Mouse (Mus musculus) limb, embryonic 10.5 days (tissue): ENCODE results near the gene Gm45213. TPM values are rescaled to one million over a fixed set of nuclear protein-coding genes. Genes with fewer than 3 reads are reported as not detected.

ENCODE experiments used
- DNase-seq: peaks from one replicate; pipeline ENCODE4 v3.0.0-alpha.2; 2017; ENCODE audit warnings: low spot score
- H3K27ac ChIP-seq: fragments of 300-500 bp; sonication (generic); 2 replicates; pipeline ENCODE4 v1.5.1; 2016; ENCODE audit warnings: mild to moderate bottlenecking
- H3K27me3 ChIP-seq: fragments of 300-500 bp; sonication (generic); 2 replicates; pipeline ENCODE4 v1.6.1; 2016; ENCODE audit warnings: low read depth, mild to moderate bottlenecking; ENCODE audit not compliant: poor library complexity, severe bottlenecking
- H3K36me3 ChIP-seq: fragments of 300-500 bp; sonication (generic); 2 replicates; pipeline ENCODE4 v1.6.1; 2016; ENCODE audit warnings: mild to moderate bottlenecking, moderate library complexity
- H3K4me1 ChIP-seq: fragments of 300-500 bp; sonication (generic); 2 replicates; pipeline ENCODE4 v1.6.1; 2016
- H3K4me3 ChIP-seq: fragments of 300-500 bp; sonication (generic); 2 replicates; pipeline ENCODE4 v1.5.1; 2016; ENCODE audit warnings: mild to moderate bottlenecking, moderate library complexity
- H3K9me3 ChIP-seq: fragments of 300-500 bp; sonication (generic); replicated peaks from 2 replicates; pipeline ENCODE4 v1.6.1; 2016; ENCODE audit warnings: mild to moderate bottlenecking
- WGBS: fragments of 180-500 bp; shearing (Covaris S2); methylation state at CpG from one replicate; pipeline ENCODE4 v1.1.7; 2016; 5-methylcytosine and 5-hydroxymethylcytosine counted together
- polyA plus RNA-seq: library from polyadenylated mRNA; unstranded; fragments of >200 nt; fragmentation: Nextera tagmentation; extraction: Ambion mirVana; gene quantifications from 2 replicates; pipeline ENCODE4 v1.2.1, GENCODE M21; 2016

Gene Gm45213
- not detected in 2 replicates for polyA plus RNA-seq

DNA sequence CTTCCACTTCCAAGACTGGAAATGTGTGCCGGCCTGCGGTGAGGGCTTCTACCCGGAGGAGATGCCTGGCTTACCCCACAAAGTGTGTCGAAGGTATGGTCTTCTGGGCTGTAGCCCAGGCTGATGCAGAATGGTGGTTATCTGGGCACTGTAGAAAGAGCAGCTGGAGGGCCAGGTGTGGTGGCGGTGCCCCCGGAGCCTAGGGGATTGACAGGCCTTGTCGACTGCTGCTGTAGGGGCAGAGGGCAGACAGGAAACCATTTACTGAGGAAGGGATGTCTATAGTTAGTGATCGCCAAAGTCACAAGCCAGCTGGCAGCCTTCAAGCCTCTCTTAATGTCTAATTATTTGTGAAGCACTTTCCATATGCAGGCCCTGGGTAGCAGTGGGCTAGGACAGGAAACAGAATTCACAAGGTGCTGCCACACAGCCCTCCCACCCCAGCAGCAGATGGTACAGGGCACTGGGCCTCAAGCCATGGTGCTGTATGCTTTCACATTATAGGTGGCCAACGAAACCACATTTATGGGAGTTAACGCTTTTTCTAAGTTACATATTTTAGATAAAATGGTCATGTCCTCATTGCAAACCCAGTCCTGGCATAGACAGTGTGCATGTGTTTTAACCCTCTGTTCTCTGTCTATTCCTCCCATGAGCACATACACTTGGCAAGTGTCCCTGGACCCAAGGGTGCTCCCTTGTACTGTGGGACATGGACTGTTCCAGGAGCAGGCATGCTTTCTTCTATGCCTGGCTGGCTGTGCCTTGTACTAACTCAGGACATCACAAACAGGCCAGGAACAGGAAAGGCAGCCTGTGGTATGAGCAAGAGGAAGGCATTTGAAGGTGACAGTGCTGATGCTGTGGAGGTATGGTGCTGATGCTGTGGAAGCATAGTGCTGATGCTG is at the start of gene Gm45213:
Gm45213 (plus strand) TSS at position 51 of the 908 bp plus-strand sequence.
- H3K27me3 ChIP-seq = peaks cover 4% of the 10 kb centered on the region; the same call in 1 of the 2 replicates
- no peak within 1 kb of the TSS for H3K4me3 ChIP-seq
- DNase-seq = no peak
- WGBS = 80% methylated on average over 10 of the region's 10 CpGs
- H3K4me1 ChIP-seq = peaks cover 84% of the 10 kb centered on the region
- H3K9me3 ChIP-seq = no peaks in the 10 kb centered on the region
- peak within 1 kb of the TSS; percentile 63 for H3K27ac ChIP-seq
- no peaks in the 10 kb centered on the region for H3K36me3 ChIP-seq

DNA sequence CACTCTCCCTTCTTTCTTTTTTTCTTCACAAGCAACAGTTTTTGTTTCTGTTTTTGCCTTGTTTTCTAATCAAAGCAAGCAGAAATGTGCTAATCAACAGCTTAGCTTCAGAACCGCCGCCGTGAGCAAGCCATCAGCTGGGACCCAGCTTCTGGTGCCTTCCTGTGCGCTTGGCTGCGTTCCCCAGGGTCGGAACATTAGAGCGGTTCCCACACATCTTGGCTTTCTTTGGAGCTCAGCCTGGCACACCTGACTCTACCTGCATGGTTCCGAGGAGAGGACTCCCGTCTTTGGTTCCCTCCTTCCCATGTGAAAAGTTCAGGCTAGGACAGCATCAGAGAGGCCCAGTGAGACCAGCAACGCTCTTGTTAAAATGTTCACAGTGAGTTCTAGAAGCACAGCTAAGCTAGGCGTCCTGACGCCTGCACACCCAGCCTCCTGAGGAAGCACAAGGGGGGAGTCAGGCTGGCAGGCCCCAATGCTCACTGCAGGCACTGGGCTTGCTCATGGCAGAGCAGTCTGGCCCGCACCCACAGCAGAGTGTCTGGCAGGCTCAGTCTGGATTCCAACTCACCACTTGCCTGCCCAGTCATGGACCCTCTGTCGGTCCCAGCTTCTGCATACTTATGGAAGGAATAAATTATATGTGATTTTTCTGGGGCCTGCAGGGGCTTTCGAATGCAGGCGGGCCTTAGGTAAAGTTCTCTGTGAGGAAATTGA is 42.2 kb upstream of the Gm45213 start:
- 90% methylated on average over 16 of the region's 16 CpGs for WGBS
- no peaks in the 10 kb centered on the region for H3K27me3 ChIP-seq
- no peak overlapping the region for H3K4me3 ChIP-seq
- H3K27ac ChIP-seq = no peak overlapping the region
- H3K9me3 ChIP-seq = no peaks in the 10 kb centered on the region
- H3K4me1 ChIP-seq = peaks cover 14% of the 10 kb centered on the region
- DNase-seq = no peak
- no peaks in the 10 kb centered on the region for H3K36me3 ChIP-seq

DNA sequence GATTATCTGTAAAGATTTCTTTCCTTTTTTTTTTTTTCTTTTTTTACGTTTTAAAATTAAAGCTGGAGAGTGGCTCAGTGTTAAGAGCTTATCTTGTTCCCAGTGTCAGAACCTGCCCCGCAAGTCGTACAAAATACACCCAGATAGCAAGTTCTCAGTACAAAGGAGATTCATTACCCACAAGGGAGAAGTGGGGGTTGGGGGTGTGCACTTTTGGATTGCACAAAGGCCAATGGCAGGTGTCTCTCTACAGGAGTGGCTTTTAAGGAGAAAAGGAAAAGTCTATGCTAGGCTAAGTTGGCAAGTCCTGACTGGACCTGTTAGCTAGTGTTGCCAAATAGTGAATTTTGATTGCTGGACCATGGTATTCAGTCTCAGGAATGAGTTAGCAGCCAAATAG is 41.6 kb upstream of the Gm45213 start:
- H3K27me3 ChIP-seq = no peaks in the 10 kb centered on the region
- no peak for DNase-seq
- H3K4me1 ChIP-seq = peaks cover 14% of the 10 kb centered on the region
- H3K4me3 ChIP-seq = no peak overlapping the region
- H3K36me3 ChIP-seq = no peaks in the 10 kb centered on the region
- no peaks in the 10 kb centered on the region for H3K9me3 ChIP-seq
- 81% methylated on average over 3 of the region's 3 CpGs for WGBS
- H3K27ac ChIP-seq = no peak overlapping the region

DNA sequence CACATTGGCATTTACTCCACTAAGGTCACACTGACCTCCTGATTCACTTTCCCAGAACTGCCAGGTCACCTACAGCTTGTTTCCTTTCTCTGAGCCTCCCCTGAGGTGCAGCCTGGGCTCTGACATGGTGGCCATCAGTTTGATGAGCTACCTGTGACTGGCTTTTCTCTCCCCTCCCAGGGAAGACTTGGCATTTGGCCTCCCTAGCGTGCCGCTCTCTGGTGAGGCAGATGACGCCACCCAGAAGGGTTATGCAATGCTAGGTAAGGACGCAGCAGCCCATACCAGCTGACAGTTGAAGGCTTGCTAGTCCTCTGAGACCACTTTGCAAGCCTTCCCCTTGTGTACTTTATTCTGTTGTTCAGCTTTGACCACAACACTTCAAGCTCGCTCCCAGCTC is 40.0 kb upstream of the Gm45213 start:
- DNase-seq = no peak
- peak overlapping the region; percentile 46 for H3K27ac ChIP-seq
- H3K27me3 ChIP-seq = no peaks in the 10 kb centered on the region
- H3K4me1 ChIP-seq = peaks cover 14% of the 10 kb centered on the region
- no peaks in the 10 kb centered on the region for H3K36me3 ChIP-seq
- 94% methylated on average over 5 of the region's 5 CpGs for WGBS
- H3K9me3 ChIP-seq = no peaks in the 10 kb centered on the region
- H3K4me3 ChIP-seq = no peak overlapping the region

DNA sequence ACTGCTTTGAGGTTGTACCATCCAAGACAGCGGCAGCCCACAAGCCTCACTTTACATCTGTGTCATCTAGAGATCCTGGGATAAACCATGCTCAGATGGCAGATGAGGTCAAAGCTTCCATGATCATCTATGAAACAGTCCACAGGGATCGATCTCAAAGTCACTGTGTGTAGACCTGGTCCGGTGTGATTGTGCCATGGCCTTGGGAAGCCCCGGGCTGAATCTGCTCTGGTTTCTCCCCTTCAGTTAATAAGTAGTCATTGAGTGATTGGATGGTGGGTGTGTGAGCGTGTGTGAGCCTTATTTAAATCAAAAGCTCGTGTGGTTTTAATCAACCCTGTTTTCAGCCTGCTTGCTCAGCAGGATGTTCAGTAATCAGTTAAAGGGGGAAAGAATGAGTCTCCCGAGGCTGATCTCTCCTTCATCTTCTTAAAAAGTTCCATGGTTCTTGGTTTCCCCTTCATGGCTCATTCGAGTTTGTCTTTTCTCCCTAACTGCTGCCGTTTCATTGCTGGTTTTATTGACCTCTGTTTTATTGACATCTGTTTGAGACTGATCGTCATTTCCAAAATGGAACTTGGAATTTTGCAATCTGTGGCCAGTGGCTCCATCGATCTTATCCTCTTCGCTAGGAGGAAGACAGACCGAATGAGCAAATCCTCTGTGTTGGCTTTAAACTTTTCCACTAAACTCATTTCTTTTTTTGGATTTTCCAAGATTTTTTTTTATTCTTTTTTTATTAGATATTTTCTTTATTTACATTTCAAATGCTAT is 39.4 kb upstream of the Gm45213 start:
- 53% methylated on average over 13 of the region's 13 CpGs for WGBS
- H3K27me3 ChIP-seq = no peaks in the 10 kb centered on the region
- H3K9me3 ChIP-seq = no peaks in the 10 kb centered on the region
- H3K36me3 ChIP-seq = no peaks in the 10 kb centered on the region
- no peak overlapping the region for H3K4me3 ChIP-seq
- peak overlapping the region; percentile 46 for H3K27ac ChIP-seq
- H3K4me1 ChIP-seq = peaks cover 14% of the 10 kb centered on the region
- no peak for DNase-seq

DNA sequence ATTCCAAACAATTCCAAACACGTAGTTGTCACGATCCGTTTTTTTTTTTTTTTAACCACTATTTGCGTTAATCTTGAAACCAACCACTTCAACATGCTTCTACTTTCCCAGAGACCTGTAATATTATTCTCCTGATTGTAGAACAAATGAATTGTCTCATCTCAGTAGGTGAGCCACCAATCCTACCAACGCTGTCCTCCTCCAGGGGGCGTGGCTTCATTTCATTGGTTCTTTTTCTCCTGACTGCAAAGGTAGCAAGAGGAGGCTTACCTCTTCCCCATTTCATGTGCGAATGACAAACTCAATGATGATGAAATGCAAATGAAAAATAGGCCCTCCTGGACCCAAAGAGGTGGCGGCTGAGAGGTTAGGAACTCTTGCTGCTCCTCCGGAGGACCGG is 38.3 kb upstream of the Gm45213 start:
- Histone ChIP-seq H3K4me1 (peaks cover 14% of the 10 kb centered on the region), H3K27ac (no peak overlapping the region), H3K4me3 (no peak overlapping the region), H3K36me3 (no peaks in the 10 kb centered on the region), H3K9me3 (no peaks in the 10 kb centered on the region), H3K27me3 (no peaks in the 10 kb centered on the region)
- DNase-seq = no peak
- WGBS = 89% methylated on average over 10 of the region's 10 CpGs

DNA sequence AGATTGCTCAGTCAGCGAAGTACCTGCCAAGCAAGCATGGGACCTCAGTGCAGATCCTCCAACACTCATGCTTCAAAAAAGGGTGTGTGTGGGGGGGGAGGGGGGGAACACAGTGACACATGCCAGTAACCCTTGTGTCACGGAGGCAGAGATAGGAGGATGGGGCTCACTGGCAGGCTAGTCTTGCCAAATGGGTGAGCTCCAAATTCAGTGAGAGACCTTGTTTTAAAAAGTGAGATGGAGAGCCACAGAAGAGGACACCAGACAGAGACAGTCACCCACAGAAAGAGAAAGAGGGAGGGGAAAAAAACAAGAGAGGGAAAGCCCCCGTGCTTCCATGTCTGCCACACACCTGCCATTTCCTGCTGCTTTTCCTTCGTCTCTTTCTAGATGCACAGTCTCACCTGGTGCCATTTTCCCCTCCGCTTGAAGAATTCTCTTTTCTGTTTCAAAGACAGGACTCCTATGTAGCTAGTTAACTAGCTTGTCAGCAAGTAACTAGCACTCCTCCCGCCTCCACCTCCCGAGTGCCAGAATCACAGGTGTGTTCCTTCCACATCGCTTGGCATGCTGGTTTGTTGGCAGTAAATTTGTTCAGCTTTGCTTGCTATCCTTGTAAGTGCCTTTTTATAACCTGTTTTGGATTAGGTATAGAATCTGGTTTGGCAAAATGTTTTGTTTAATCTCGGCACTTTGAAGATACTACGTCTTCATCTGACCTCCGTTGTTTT is 35.1 kb upstream of the Gm45213 start:
- DNase-seq = no peak
- Histone ChIP-seq H3K36me3 (no peaks in the 10 kb centered on the region), H3K9me3 (no peaks in the 10 kb centered on the region), H3K4me3 (no peak overlapping the region), H3K4me1 (peaks cover 28% of the 10 kb centered on the region), H3K27ac (no peak overlapping the region), H3K27me3 (no peaks in the 10 kb centered on the region)
- 85% methylated on average over 11 of the region's 11 CpGs for WGBS

DNA sequence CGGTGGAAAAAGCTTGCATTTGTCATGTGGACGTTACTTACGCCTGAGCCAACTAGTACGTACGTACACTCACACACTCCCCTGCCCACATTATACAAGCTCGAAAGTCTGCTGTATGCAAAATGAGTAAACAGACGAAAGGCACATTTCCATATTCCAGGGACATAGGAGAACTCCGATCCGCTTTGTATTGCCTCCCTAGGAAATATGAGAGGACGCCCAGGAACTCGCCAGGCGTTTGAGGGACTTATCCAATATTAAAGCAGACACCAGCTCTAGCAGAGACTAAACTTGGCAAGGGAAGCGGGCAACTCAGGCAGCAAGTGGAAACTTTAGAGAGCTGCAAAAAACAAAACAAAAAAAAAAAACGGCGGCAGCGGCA is 34.5 kb upstream of the Gm45213 start:
- DNase-seq = no peak
- Histone ChIP-seq H3K27ac (no peak overlapping the region), H3K36me3 (no peaks in the 10 kb centered on the region), H3K9me3 (no peaks in the 10 kb centered on the region), H3K4me3 (no peak overlapping the region), H3K27me3 (no peaks in the 10 kb centered on the region), H3K4me1 (peaks cover 26% of the 10 kb centered on the region)
- WGBS = 92% methylated on average over 16 of the region's 16 CpGs

DNA sequence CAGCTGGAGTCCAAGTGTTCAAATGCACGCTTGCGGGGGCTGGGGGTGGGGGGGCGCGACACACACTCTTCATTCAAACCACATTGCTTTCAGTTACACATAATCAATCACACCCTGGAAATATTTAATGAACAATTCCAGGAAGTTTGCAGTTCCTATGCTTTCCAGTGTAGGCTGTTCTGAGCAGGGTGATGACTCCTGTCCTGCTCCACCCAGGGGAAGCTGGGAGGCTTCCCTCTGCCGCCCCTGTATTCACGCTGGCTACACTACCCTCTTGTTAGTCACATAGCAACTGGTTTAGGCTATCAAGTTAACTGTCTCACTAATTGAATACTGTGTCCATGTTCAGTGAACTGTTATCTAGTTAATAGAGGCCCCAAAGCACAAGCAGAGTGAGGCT is 32.9 kb upstream of the Gm45213 start:
- Histone ChIP-seq H3K27me3 (no peaks in the 10 kb centered on the region), H3K9me3 (no peaks in the 10 kb centered on the region), H3K4me1 (peaks cover 26% of the 10 kb centered on the region), H3K4me3 (no peak overlapping the region), H3K36me3 (no peaks in the 10 kb centered on the region), H3K27ac (0 out of 2 replicates have a peak overlapping the region, but pooled peaks have one; percentile 14)
- 71% methylated on average over 6 of the region's 6 CpGs for WGBS
- no peak for DNase-seq

DNA sequence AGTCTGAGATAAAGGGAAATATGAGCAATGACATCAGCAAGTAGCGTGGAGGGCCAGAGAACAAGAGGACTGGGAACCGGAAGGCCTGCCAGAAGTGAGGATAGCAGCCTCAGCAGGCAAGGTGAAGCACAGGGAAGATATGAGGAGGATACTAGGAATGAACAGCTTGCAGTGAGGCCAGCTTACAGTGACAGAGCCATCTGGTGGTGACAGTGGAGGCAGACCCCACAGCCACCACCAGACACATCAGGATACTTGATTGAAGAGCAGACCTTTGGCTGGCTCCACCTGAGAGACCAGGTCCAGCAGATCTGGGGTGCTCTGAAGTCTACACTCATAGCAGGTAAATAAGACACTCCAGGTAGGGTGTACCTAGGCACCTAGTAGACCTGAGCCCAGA is 15.7 kb upstream of the Gm45213 start:
- no peaks in the 10 kb centered on the region for H3K27me3 ChIP-seq
- H3K9me3 ChIP-seq = no peaks in the 10 kb centered on the region
- 81% methylated on average over 2 of the region's 2 CpGs for whole genome bisulfite sequencing
- peaks cover 15% of the 10 kb centered on the region for H3K4me1 ChIP-seq
- no peak overlapping the region for H3K27ac ChIP-seq
- no peak overlapping the region for H3K4me3 ChIP-seq
- no peaks in the 10 kb centered on the region for H3K36me3 ChIP-seq
- DNase-seq = no peak

DNA sequence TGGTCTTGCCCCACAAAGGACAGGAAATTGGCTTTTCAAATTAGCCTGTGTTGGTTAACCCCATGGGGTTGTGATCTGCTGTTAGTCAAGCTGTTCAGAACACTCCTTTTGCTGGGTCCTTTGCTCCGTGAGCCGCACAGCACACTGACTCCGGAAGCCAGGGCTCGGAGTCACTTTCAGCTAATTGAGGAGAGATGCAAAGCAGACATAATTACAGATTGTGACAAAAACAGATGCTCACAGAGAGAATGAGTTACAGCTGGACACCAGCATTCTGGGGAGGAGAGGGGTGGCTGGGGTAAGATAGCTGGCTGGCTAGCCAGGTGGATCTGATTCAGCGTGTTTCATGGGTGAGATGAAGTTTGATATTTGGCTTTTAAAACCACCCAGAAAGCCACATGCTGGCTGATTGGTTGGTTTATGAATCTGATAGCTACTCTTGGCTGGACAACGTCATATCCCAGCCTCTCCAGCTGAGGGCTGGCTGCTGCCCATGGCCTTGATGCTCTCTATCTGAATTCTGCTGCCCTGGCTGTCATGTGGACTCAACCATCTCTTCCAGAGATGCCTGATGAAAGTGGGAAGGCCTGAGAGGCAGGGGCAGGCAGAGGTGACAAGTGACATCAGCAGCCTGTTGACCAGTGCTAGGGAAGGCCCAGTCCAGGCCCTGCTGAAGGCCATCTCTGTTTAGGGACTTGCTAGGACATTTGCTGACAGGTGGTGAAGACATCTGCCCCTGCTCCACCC is 14.5 kb upstream of the Gm45213 start:
- Histone ChIP-seq H3K27me3 (no peaks in the 10 kb centered on the region), H3K4me3 (no peak overlapping the region), H3K4me1 (peaks cover 21% of the 10 kb centered on the region), H3K9me3 (no peaks in the 10 kb centered on the region), H3K36me3 (no peaks in the 10 kb centered on the region), H3K27ac (peak overlapping the region; percentile 53)
- no peak for DNase-seq
- WGBS = 31% methylated on average over 6 of the region's 6 CpGs

DNA sequence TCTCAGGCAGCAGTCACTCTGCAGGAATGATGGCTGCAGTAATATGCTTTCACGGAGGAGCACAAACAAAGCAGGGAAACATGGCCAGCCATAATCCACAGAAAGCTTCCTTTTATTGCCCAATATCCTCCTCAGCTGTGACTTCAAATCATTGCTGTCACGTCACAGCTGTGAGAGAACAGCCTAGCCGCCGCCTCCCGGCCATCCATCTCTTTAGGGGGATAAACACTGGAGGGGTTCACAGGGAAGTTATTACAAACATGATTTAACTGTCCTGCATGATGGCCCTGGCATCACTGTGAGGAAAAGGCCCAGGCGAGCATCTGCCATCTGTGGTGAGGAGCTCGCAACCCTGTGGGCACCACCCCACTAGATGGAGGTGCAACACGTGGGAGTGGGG is 6.6 kb upstream of the Gm45213 start:
- no peak overlapping the region for H3K4me3 ChIP-seq
- peaks cover 76% of the 10 kb centered on the region for H3K4me1 ChIP-seq
- no peaks in the 10 kb centered on the region for H3K36me3 ChIP-seq
- H3K27ac ChIP-seq = 0 out of 2 replicates have a peak overlapping the region, but pooled peaks have one; percentile 14
- no peak for DNase-seq
- peaks cover 13% of the 10 kb centered on the region; the same call in 1 of the 2 replicates for H3K27me3 ChIP-seq
- 67% methylated on average over 8 of the region's 8 CpGs for WGBS
- no peaks in the 10 kb centered on the region for H3K9me3 ChIP-seq
